Mouse (Mus musculus): ENCODE results near the gene Gm884. TPM values are rescaled to one million over a fixed set of nuclear protein-coding genes. Genes with fewer than 3 reads are reported as not detected.
A peak's percentile ranks its signal among the peaks of the same experiment; 100 is the strongest.
"Not testable (repeated sequence)": the region's sequence is repeated elsewhere in the genome, so short reads cannot be mapped to it uniquely, and the experiment has no call there.

Gene Gm884
- total RNA-seq, 2 experiments from 2014 or later: not detected

- DNase-seq (ENCODE audit: low spot score in 2 of 2): no peak
These were observed 15.3 kb upstream of the Gm884 start for GRCm38 (mm10) chr11:103636261-103636660.

GRCm38 (mm10) chr11:103635481-103635880 is 14.5 kb upstream of the Gm884 start:
- no peak for DNase-seq (ENCODE audit: low spot score in 2 of 2)

DNA sequence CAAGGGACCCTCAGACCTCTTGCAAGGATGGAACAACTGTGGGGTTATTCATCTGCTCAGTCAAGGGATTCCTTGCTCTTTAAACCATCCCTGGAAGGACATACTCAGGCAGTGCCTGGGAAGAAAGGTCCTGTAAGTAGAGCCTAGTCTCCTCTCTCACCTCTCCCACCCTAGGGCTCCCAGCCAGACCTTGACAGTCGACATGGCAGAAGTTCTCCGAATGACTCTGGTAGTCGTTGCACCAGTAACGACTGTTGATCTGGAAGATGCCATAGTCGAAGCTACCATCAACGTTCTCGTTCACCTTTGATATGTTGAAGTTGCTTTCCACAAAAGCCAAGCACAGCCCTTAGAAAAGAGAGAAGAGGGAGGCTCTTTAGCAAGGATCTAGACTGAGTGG is 13.9 kb upstream of the Gm884 start:
- no peak for DNase-seq (ENCODE audit: low spot score in 2 of 2)

GRCm38 (mm10) chr11:103627453-103627852 is 6.5 kb upstream of the Gm884 start:
- no peak for DNase-seq (ENCODE audit: low spot score in 2 of 2)

GRCm38 (mm10) chr11:103610772-103611171 is 10.2 kb downstream of the Gm884 start:
- no peak for DNase-seq (ENCODE audit: low spot score in 2 of 2)

DNA sequence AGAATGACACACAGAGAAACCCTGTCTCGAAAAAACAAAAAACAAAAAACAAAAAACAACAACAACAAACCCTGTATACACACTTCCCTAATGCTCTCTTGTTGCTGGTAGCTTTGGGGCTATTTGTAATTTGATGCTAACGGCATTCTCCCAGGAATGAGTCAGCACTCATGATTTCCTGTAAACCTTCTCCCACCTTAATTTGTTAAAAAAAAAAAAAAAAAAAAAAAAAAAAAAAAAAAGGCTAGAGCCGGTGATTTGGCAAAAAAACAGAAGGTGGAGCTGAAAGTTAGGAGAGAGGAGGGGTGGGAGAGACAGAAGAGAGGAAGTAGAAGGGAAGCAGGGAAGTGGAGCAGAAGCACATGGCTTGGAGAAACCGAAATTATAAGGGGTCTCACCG is 14.3 kb downstream of the Gm884 start:
- DNase-seq (ENCODE audit: low spot score in 2 of 2): no peak

- DNase-seq (ENCODE audit: low spot score in 2 of 2): no peak
These were observed 42.6 kb downstream of the Gm884 start for GRCm38 (mm10) chr11:103578339-103578738.

- peak; percentile 19 to 39 for DNase-seq (ENCODE audit: low spot score in 2 of 2)
These were observed 64.9 kb downstream of the Gm884 start for GRCm38 (mm10) chr11:103556021-103556420.

DNA sequence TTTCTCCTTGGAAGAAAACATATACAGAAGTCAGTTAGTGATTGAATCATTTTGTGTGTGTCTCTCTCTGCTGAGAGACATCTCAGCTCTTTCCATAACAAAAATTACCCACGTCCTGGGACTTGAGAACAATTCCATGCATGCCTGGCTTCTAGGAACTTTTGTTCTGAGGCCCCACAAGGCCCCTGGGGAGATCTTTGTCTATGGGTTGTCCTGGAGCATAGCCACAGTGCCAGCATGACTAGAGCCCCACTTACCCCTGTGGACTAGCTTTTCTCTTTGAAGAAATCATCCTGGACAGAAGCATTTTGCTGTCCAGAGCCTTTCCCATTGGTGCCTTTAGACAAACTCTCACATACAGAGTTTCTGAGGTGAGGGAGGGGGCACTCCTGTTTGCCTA is 86.0 kb downstream of the Gm884 start:
- not testable (repeated sequence) for DNase-seq (ENCODE audit: low spot score in 2 of 2)

DNA sequence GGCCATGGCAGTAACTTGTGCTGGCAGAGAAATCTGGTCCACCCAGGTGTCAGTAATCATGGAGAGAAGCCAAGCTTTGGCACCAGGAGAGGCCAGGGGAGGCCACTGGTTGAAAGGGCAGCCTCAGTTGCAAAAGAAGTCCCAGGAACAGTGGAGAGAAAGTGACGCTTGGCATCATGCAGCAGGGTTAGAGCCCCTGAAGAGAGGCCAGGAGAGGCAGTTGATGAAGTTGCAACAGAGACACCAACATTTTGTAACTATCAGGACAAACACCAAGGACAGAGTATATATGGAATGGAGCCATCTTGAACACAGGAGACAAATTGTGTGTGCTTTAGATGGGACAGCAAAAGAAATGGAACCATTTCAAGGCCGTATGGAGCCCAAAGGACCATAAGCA is 108.8 kb downstream of the Gm884 start:
- DNase-seq (ENCODE audit: low spot score in 2 of 2): no peak

- DNase-seq (ENCODE audit: low spot score in 2 of 2): no peak
These were observed 116.4 kb downstream of the Gm884 start, which contains the start of gene Lrrc37a for GRCm38 (mm10) chr11:103504497-103504896. Lrrc37a (minus strand) TSS chr11:103504597.

Other genes starting within 250 kb of the Gm884 start
- 10 to 100 TPM; 15.0 TPM for gene Plekhm1, start 208.5 kb downstream of the Gm884 start, total RNA-seq (2021)
- not detected for gene Lrrc37a, start 116.5 kb downstream of the Gm884 start, total RNA-seq (2021)
- not detected for gene Lyzl6, start 17.8 kb upstream of the Gm884 start, total RNA-seq (2021)
- 100 to 1,000 TPM; 127 to 143 TPM for gene Rprml, start 28.4 kb upstream of the Gm884 start, total RNA-seq (2021)
- 10 to 100 TPM; 72.9 to 78.3 TPM for gene Gosr2, start 76.8 kb upstream of the Gm884 start, total RNA-seq (2021)
- under 1 TPM; 0.56 to 0.87 TPM for gene Wnt9b, start 128.7 kb upstream of the Gm884 start, total RNA-seq (2021)
- gene Wnt3, start 153.0 kb upstream of the Gm884 start, total RNA-seq (2021): 1 to 10 TPM; 1.1 to 1.8 TPM